Mouse (Mus musculus) lung, postnatal 14 days (tissue): Measurements from ENCODE around the gene Gas6.

Experiments
- DNase-seq: peaks from one replicate; pipeline ENCODE4 v3.0.0; 2021

Gene Gas6

DNA sequence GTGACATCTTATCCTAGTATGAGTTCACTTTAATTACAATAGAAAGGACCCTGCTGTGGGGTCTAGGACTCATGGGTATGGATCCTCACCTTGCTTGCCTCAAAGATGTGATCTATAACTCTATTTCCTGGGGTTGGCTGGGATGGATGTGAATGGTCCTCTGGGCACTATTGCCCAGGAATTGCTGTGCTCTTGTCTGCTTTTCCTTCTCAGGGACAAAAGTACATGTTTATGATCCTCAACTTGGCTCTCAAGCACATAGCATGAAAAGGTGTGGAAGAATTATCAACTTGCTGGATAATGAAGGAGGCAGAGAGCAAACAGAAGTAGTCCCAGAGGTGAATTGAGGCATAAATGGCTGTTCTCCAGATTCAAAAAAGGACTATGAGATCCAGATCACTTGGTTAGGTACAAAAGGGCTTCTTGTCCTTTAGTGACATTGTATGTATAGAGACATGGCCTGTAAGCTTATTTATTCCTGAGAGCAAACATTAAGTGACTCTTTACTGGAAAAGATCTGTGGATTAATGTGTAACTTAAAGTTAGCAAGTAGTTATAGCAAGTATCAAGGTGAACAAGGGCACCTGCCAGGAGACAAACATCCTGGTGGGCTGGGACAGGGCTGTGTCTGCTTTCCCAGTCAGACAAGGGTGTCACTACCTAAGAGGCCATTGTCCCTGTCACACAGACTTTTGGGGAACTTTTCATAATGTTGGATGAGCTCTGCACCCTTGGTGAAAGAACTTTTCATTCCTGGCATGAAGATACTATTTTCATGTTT is 10.8 kb upstream of the Gas6 start:
- no peak for DNase-seq

GRCm38 (mm10) chr8:13503936-13504606 is 9.8 kb upstream of the Gas6 start:
- DNase-seq, result no peak

DNA sequence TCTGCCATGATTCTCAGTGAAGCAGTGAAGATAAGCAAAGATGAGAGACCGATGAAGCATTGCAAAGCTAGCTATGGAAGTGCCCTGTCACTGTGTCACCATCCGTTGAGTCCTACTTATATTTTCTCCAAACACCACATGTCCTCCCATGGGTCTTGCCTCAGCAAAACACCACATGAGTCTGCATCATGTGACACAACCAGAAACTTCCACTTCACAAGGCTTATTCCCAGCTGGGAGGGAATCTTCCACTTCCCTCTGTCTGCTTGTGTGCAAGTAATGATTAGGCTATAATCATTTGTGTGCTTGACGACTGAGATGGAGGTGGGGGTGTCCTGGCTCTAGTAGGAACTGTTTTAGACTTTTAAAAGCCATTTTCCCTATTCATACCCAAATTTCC is 6.9 kb upstream of the Gas6 start:
- no peak for DNase-seq

DNA sequence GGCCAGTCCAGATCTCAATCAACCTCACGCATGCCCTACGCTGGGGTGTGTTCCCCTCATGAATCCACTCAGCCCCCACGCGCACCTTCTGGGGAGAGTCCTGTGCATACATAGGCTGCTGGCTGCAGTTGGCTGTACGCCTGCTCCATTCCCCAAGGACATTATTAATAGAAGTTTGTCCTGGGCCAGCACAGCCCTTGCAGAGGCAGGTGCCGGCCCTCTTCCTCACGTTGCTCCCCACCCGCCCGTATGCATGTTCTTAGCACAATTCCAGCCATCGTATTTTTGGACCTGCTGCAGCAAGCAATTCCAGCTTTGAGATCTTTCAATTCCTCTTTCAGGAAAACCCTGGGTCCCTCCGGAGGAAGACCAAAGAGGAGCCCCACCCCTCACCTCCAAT is 1.3 kb downstream of the Gas6 start:
- DNase-seq, result peak; percentile 52

- peak; percentile 68 for DNase-seq
Observed at GRCm38 (mm10) chr8:13492198-13492995, 1.9 kb downstream of the Gas6 start.

DNA sequence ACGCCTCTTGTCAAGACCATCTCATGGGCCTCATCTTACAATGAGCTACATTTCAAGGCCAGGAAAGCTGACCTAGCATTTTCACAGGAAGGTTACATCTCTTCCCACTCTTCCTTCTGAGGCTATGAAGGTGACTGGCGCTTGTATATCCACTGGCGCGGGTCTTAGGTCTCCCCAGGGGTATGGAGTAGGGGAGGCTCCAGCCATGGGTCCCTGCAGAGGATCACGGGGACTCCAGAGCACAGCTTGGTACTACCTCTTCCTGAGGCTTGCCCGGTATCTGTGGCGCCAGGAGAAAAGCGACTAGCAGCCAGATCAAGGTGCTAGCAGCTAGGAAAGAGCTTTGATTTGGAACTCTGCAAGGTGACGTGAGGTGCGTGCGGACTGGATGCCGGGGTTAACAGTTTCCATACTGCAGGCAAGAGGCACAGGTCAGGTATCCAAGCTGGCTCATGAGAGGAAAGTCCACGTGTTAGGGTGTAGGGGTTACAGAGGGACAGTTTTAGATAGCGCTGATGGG is 2.7 kb downstream of the Gas6 start:
- DNase-seq, result no peak

DNA sequence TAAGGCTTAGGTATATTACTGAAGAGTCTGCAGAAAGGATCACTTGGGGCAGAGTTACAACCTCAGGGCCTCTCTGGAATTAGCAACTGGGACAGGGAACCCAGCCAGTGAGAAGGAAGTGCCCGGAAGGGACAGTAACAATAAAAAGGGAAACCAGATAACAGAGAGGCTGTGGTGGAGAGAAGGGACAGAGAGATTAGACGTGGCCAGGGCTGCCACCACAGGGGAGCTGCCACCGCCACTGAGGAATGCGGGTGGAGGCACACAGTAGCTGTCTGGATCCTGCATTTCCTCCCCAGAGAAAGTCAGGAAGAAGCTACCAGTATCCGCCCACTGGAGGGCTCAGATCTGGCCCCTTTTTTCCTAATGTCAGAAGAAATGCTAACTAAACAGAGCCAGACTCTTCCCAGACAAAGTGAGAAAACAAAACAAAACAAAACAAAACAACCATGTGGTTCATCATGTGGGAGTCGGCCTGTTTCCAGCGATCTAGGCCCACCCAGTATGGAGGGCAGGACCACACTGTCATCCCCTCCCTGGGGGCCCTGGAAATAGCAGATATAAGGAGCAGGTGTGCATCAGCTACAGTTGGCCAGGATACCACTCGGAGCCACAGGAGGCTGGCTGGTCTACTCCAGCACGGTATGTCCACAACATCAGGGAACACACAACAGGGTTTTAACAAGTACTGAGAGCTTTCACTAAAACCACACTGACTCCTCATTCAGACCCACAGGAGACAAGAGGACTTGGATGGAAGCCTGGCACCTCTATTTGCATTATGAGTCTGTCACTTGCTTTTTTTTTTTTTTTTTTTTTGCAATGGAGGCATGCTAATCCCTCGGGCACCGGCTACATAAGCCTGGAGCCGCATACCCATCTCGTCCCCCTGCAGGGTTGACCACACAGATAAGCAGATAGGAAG is 4.0 kb downstream of the Gas6 start:
- DNase-seq, result no peak

- no peak for DNase-seq
Observed at GRCm38 (mm10) chr8:13489351-13489750, 4.9 kb downstream of the Gas6 start.

GRCm38 (mm10) chr8:13483191-13483590 is 11.1 kb downstream of the Gas6 start:
- no peak for DNase-seq

DNA sequence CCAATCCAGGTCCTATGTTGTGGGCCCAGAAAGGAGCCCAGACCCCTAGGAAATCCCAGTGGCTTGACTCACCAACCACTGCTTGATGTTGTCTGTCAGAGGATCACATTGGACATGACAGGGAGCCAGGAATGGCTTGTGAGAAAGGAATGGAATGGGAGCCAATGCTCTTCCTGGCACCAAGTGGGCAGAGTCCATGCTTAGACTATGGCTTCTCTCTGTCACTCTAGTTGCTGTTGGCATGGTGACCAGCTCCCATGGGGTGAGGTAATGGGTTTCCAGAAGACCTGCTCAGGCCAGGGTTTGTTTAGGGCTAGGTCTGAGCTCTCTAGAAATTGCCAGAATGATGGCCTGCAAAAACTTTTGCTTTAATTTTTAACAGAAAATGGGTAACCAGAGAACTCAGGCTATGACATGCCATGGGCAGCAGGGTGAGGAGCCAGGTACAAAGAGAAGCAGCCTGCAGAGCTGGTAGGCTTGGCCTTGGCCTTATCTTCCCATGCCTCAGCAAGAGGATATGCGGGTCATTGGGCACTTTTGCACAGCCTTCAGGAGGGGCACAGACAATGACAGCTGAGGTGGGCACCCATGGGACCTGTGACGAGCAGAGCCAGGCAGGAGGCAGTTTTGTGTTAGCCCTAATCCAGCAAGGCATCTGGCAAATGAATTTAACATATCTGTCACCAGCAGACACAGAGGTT is 12.0 kb downstream of the Gas6 start:
- no peak for DNase-seq

GRCm38 (mm10) chr8:13481596-13481995 is 12.7 kb downstream of the Gas6 start:
- DNase-seq, result peak; percentile 39

DNA sequence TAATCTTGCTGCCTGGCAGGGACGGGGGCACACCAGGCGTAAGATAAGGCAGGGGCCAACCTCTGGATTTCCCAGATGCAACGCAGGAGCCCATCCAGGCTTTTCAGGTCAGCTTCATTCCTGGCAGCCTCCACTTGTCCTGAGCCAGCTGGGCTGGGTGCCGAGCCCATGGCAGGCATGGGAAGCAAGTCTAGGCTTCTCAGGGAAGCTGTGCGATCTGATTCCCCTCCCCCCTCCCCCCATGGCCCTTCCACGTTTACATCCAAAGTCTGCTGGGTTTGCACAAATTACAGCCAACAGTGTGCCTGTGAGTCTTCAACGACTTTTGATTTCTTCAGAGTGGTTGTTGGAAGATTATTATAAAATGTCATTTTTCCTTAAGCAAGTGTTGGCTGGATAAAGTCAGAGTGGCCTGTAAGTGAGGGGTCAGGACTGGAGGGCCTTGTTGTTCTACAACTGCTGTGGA is 13.2 kb downstream of the Gas6 start:
- DNase-seq, result peak; percentile 28

DNA sequence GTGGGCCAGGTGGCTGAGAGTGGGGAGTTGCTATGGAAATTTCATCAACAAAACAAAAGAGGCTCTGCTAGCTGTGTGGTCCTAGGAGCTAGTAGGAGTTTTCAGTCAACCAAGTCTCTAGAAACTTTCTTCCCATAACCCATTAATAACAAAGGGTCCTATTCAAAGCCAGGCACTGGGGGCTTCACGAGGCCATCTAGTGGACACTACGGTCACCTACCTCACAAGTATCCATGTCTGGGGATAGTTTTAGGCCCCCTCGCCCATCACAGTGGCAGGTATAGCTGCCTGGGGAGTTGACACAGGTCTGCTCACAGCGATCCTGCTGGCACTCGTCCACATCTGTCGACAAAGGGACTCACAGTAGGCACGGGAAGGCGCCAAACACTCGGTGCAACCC is 18.4 kb downstream of the Gas6 start:
- DNase-seq, result peak; percentile 19

GRCm38 (mm10) chr8:13472284-13472683 is 22.0 kb downstream of the Gas6 start:
- DNase-seq, result peak; percentile 55

DNA sequence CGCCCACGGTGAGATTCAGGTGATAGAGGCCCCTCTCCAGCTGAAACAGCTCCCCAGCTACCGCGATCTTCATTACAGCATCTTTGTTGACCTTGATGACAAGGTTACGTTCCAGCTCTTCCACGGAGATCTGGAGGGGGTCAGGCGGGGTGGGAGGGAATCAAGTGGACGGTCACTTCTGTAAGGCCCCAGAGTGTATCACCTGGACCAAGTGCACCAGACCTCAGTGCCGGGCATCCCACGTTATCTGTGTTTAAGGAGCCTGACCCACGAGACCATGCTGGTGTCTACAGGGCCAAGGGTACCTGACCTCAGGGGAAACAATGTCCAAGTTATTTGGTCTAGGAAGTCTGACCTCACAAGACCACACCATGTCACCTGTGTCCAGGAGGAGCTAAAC is 22.8 kb downstream of the Gas6 start:
- DNase-seq, result no peak

DNA sequence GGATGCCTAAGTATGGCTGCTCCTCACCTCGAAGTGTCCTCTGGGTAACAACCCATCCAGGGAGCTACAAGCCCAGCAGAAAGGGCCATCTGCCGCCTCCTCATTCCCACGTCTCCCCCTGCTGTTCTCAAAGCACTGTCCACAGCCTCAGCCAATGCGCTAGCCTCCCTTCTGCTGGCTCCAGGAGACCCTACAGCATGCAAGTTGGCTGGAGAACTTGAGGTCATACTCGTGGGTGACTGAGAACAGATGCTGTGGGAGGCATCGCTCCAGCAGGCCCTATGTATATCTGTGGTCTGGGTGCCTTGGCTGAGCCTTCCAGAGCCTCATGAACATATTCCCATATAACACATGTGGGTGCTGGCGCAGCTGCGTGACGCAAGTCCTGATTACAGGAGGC is 25.6 kb downstream of the Gas6 start:
- no peak for DNase-seq

- DNase-seq, result no peak
Observed at GRCm38 (mm10) chr8:13466989-13467388, 27.3 kb downstream of the Gas6 start.

DNA sequence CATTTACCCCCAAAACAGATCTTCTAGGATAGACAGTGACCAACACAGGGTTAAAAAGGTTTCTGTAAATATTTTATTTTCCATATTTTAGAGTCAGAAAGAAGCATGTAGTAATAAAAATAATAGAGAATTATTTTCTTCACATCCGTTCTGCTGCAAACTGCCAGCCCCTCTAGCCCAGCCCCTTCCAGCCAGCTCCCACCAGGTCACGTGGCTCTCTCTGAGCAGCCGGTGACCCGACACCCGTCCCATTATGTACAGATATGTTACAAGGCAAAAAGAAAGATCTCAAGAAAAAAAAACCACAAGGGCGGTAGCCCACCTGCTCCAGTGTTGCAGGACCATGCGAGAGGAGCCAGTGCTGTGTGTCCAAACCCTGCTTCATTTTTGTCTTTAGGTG is 29.0 kb downstream of the Gas6 start:
- DNase-seq, result no peak

GRCm38 (mm10) chr8:13462392-13462791 is 31.9 kb downstream of the Gas6 start:
- DNase-seq, result peak; percentile 85

- peak; percentile 83 for DNase-seq
Observed at GRCm38 (mm10) chr8:13461843-13462242, 32.4 kb downstream of the Gas6 start.

- DNase-seq, result no peak
Observed at GRCm38 (mm10) chr8:13461085-13461765, 33.1 kb downstream of the Gas6 start.
